Mouse (Mus musculus) G1E (cell line): ENCODE data around the gene Rgs17.

ENCODE experiments used
- CTCF ChIP-seq: IDR thresholded peaks from 2 replicates; pipeline ENCODE4 v1.5.1; 2012; ENCODE audit warnings: low read depth, low read length, inconsistent platforms, mixed read lengths
- GATA1 ChIP-seq: IDR thresholded peaks from 2 replicates; pipeline ENCODE4 v1.6.1; 2012; ENCODE audit warnings: borderline replicate concordance, low read length, inconsistent platforms, mixed read lengths
- GATA2 ChIP-seq: IDR thresholded peaks from 2 replicates; pipeline ENCODE4 v1.6.1; 2012; ENCODE audit warnings: low read depth, low read length, inconsistent platforms, borderline replicate concordance
- POLR2AphosphoS5 ChIP-seq: IDR thresholded peaks from 2 replicates; pipeline ENCODE4 v1.6.1; 2012; ENCODE audit warnings: low read depth, low read length, inconsistent platforms; ENCODE audit not compliant: insufficient replicate concordance
- TAL1 ChIP-seq: conservative IDR thresholded peaks from 2 replicates; pipeline ENCODE4 v1.6.1; 2012; ENCODE audit warnings: low read depth, low read length, inconsistent platforms, mixed read lengths

- TF ChIP-seq CTCF: no peak
- no peak for TF ChIP-seq GATA1
- TF ChIP-seq TAL1: no peak
- no peak for TF ChIP-seq POLR2AphosphoS5
- no peak for TF ChIP-seq GATA2
These were observed 1.1 kb downstream of the Rgs17 start for GRCm38 (mm10) chr10:5921031-5921551.
